Mouse (Mus musculus): ENCODE measurements at regions not wholly inside any gene's neighbourhood (a gene's known extent, or its start where the extent isn't known, plus 50 kb on each side); places are given as distances from the start of the nearest gene placed in this dataset.

DNA sequence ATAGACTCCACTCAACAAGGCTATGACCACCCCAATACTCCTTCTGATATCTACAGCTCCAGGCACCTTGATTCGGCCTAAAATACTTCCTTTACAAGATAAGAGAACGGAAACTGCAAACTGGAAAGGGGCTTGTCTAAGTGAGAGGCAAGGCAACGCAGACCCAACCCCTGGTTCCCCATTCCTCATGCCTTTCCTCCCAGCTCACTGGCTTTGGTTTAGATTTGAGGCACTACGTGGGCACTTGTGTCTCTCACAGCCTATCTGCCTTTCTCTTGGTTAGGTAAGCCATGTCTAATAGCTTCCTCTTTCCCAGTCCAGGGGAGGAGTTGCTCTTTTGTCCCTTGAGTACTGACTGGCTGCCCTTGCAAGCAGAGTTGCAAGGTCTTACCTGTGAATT, 78.5 kb upstream of the Rybp start:
- TF ChIP-seq EP300 (IDR thresholded peaks at IDR 0.05; ENCODE audit: low read depth): no peak
- TF ChIP-seq CTCF (IDR thresholded peaks at IDR 0.05; ENCODE audit: low read depth): no peak

All from liver, postnatal 0 days (tissue).